Mouse (Mus musculus): ENCODE data around the gene Susd4.

GRCm38 (mm10) chr1:182909596-182909995 is 145.9 kb downstream of the Susd4 start:
- TF ChIP-seq CTCF (IDR thresholded peaks at IDR 0.05; ENCODE audit: low read depth, low read length), result no peak
- TF ChIP-seq POLR2A (IDR thresholded peaks at IDR 0.05; ENCODE audit: extremely low read depth, insufficient read depth, low read length), result no peak
